Mouse (Mus musculus): Measurements from ENCODE around the gene Cd68. TPM values are rescaled to one million over a fixed set of nuclear protein-coding genes. Genes with fewer than 3 reads are reported as not detected.
"Not testable (repeated sequence)": the region's sequence is repeated elsewhere in the genome, so short reads cannot be mapped to it uniquely, and the experiment has no call there.

The Cd68 gene
- polyA plus RNA-seq, 1 experiment from 2014 or later, result 17.4 TPM

DNA sequence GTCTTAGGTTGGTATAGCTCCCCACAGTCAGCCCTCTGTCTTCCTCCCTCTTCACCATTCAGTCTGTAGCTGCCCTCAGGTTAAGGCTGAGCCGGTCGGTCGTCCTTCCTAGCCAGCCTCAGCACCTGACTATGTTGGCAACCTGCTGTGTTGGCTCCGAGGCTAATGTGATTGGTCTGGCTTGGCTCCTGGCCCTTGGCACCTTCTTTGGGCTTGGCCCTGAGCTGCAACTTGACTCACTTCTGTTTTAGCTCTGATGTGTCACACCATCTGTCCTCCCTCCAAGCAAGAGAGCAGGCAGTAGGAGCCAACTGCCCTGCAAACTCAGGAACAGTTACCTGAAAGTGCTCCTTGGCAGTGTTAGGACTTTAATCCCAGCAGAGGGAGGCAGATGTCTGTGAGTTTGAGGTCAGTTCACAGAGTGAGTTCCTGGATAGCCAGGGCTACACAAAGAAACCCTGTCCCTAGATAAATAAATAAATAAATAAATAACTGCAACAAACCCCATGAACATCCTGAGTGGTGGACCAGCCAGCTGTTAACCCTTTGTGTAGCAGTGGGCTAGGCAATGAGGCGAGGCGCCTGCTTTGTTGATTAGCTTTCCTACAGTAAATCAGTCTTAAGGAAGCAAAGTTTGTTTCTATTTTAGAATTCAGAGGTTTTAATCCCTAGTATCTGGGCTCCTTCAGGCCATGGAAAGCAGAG lies 41.0 kb upstream of the Cd68 start:
- H3K27ac ChIP-seq, result no peak overlapping the region
- H3K9ac ChIP-seq, result no peak overlapping the region
- no peak overlapping the region for H3K4me2 ChIP-seq
- no peaks in the 10 kb centered on the region for H3K9me3 ChIP-seq (replicated peaks)
- ATAC-seq (ENCODE audit: low read depth), result no peak
- H3K36me3 ChIP-seq, result no peaks in the 10 kb centered on the region
- 64% methylated on average over 6 of the region's 6 CpGs for WGBS (ENCODE audit: insufficient replicate concordance)
- H3K27me3 ChIP-seq, result no peaks in the 10 kb centered on the region
- no peak overlapping the region for H3K4me3 ChIP-seq (replicated peaks)
- no peak for DNase-seq
- peaks cover 42% of the 10 kb centered on the region for H3K4me1 ChIP-seq (replicated peaks)

DNA sequence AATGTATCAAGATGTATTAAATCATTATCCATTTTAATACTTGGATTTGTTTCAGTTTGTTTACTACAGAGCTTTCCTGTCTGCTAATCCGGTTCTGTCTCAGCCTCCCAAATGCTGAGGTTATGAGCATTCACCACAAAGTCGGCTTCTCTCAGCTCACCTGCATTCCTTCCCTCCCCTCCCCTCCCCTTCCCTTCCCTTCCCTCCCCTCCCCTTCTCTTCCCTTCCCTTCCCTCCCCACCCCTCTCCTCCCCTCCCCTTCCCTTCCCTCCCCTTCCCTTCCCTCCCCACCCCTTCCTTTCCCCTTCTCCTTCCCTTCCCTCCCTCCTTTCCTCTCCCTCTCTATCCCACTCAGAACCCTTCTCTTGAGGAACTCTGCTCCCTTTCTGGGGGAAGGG lies 38.7 kb upstream of the Cd68 start:
- no peaks in the 10 kb centered on the region for H3K36me3 ChIP-seq
- no peak for ATAC-seq (ENCODE audit: low read depth)
- WGBS (ENCODE audit: insufficient replicate concordance), result 40% methylated on average over 2 of the region's 2 CpGs

DNA sequence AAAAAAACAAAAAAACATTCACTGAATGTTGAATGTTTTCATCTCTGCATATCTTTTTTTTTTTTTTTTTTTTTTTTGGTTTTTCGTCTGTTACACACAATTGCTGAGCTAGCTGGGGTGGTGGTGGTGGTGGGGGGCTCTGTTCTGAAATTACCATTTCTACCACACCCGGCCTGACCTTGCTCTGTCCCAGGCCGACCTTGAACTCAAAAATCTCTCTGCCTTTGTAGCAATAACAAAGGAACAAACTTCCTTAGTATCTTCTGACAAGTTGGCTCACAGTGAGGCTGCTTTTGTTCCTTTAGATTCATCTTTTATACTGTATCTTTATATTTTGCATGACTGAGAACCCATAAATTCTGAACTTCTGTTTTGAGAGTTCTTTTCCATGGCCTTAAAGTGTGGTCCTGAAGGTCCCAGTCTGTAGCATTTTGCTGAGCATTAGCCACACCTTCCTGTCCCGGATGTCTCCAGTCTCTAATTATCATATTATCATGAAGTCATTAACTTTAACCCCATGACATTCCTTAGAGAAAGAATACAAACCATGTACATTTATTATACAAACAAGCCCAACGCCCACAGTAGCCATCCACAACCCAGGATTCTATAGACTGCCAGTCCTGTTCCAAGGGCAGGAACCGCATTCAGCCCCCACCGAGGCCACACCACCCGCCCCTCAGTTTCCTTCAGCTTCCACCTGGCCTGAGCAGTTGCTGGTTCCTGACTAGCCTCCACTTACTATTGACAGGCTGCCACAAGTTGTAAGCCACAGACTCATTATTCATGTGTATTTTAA lies 38.1 kb upstream of the Cd68 start:
- Histone ChIP-seq H3K36me3 (no peaks in the 10 kb centered on the region), H3K4me1 (replicated peaks) (peaks cover 35% of the 10 kb centered on the region), H3K4me2 (no peak overlapping the region), H3K27ac (no peak overlapping the region), H3K27me3 (no peaks in the 10 kb centered on the region), H3K9me3 (replicated peaks) (no peaks in the 10 kb centered on the region), H3K4me3 (replicated peaks) (no peak overlapping the region), H3K9ac (no peak overlapping the region)
- 54% methylated on average over 8 of the region's 8 CpGs for WGBS (ENCODE audit: insufficient replicate concordance)
- DNase-seq (no peak), ATAC-seq (ENCODE audit: low read depth) (no peak)

More for the DNA sequence above, 38.7 kb upstream of the Cd68 start:
- Histone ChIP-seq H3K27me3 (no peaks in the 10 kb centered on the region), H3K27ac (no peak overlapping the region), H3K9me3 (replicated peaks) (no peaks in the 10 kb centered on the region), H3K4me2 (no peak overlapping the region), H3K9ac (no peak overlapping the region), H3K4me3 (replicated peaks) (no peak overlapping the region), H3K4me1 (replicated peaks) (peaks cover 36% of the 10 kb centered on the region)
- no peak for DNase-seq

DNA sequence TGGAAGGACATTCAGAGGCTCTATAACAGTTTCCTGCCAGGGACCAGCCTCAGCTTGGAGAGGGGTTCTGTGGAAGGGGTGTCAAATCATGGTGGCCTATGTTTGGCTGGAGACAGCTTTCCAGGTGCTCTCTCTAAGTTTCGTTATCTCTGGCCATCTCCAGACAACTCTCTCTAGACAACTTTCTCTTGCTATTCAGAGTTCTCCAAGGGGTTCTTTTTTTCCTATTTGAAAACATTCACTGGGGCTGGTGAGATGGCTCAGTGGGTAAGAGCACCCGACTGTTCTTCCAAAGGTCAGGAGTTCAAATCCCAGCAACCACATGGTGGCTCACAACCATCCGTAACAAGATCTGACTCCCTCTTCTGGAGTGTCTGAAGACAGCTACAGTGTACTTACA lies 37.4 kb upstream of the Cd68 start:
- not testable (repeated sequence) for DNase-seq; H3K9ac ChIP-seq; H3K27me3 ChIP-seq; H3K4me2 ChIP-seq; H3K27ac ChIP-seq; ATAC-seq (ENCODE audit: low read depth); H3K36me3 ChIP-seq; H3K4me3 ChIP-seq (replicated peaks); H3K9me3 ChIP-seq (replicated peaks)
- peaks cover 32% of the 10 kb centered on the region for H3K4me1 ChIP-seq (replicated peaks)
- 76% methylated on average over 2 of the region's 3 CpGs for WGBS (ENCODE audit: insufficient replicate concordance)

DNA sequence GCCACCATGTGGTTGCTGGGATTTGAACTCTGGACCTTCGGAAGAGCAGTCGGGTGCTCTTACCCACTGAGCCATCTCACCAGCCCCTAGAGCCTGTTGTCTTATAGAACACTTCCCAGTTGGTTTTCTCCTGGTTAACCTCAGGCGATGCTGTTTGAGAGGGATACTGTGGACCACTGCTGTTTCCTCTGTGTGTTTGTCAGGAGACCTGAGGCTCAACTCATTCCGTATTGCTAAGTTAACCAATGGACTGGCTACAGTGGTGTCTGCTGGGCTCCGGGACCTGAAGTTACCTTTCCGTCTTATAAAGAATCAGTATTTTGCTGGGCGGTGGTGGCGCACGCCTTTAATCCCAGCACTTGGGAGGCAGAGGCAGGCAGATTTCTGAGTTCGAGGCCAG lies 36.9 kb upstream of the Cd68 start:
- H3K4me1 ChIP-seq (replicated peaks), result peaks cover 32% of the 10 kb centered on the region
- H3K9ac ChIP-seq; DNase-seq; H3K27me3 ChIP-seq; H3K9me3 ChIP-seq (replicated peaks); H3K27ac ChIP-seq; H3K4me2 ChIP-seq; H3K36me3 ChIP-seq; ATAC-seq (ENCODE audit: low read depth); H3K4me3 ChIP-seq (replicated peaks): not testable (repeated sequence)
- WGBS (ENCODE audit: insufficient replicate concordance), result 84% methylated on average over 10 of the region's 10 CpGs

DNA sequence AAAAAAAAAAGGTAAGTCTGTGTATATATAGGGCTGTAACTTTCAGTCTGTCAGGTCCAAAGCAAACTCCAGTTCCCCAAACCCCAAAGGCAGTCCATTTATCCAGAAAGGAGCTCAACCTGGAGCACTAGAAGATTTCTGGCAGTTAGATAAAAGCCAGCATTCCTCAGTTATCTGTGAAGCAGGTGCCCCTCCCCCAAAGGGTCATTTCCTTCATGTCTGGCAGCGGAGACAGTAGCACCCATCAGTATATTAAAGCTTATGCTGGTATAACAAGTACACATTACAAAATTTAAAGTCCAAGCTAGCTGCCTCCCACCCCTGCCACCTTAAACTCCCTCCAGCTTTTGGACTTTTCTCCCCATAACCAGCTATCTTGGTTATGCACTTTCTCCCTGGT lies 33.6 kb upstream of the Cd68 start:
- Histone ChIP-seq H3K4me2 (no peak overlapping the region), H3K27me3 (peaks cover 9% of the 10 kb centered on the region), H3K9ac (no peak overlapping the region), H3K4me3 (replicated peaks) (no peak overlapping the region), H3K4me1 (replicated peaks) (peaks cover 34% of the 10 kb centered on the region), H3K36me3 (no peaks in the 10 kb centered on the region), H3K27ac (peak overlapping the region; percentile 3; the same call in 1 of the 2 replicates), H3K9me3 (replicated peaks) (no peaks in the 10 kb centered on the region)
- DNase-seq (no peak), ATAC-seq (ENCODE audit: low read depth) (no peak)
- 21% methylated on average over 1 of the region's 1 CpGs for WGBS (ENCODE audit: insufficient replicate concordance)

DNA sequence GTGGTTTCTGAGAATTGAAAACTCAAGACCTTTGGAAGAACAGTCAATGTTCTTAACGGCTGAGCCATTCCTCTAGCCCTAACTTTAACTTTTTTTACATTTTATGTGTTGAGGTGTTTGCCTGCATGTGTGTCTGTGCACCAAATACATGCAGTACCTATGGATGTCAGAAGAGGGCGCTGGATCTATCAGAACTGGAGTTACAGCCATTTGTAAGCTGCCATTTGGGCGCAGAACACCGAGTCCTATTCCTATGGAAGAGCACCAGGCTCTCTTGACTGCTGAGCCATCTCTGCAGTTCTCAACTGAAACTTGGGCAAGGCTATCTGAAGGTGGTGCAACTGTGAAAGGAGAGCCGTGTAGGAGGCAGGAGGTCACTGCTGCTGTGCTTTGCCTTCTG lies 32.6 kb upstream of the Cd68 start:
- ATAC-seq (ENCODE audit: low read depth), result no peak
- Histone ChIP-seq H3K9me3 (replicated peaks) (no peaks in the 10 kb centered on the region), H3K27ac (no peak overlapping the region), H3K4me1 (replicated peaks) (peaks cover 30% of the 10 kb centered on the region), H3K4me2 (no peak overlapping the region), H3K36me3 (no peaks in the 10 kb centered on the region), H3K27me3 (peaks cover 9% of the 10 kb centered on the region), H3K9ac (no peak overlapping the region), H3K4me3 (replicated peaks) (no peak overlapping the region)
- DNase-seq, result no peak
- WGBS (ENCODE audit: insufficient replicate concordance), result 59% methylated on average over 5 of the region's 5 CpGs

DNA sequence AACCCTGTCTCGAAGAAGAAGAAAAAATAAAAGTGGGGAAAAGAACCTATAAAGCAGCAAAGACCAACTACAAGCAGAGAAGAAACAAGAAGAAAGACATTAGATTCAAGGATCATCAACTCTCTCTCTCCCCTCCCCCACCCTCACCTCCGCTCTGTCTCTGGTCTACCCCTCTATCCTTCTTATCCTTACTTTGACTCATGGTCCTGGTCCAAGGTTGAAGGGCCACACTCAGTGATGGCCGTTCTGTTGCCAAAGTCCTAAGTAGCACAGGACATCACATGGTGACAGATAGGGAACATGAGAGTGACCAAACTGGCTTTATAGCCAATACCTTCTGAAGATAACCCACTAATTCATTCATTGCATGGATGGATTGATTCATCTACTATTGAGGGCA lies 31.4 kb upstream of the Cd68 start:
- 70% methylated on average over 3 of the region's 3 CpGs for WGBS (ENCODE audit: insufficient replicate concordance)
- ATAC-seq (ENCODE audit: low read depth), result no peak
- peaks cover 42% of the 10 kb centered on the region for H3K4me1 ChIP-seq (replicated peaks)

DNA sequence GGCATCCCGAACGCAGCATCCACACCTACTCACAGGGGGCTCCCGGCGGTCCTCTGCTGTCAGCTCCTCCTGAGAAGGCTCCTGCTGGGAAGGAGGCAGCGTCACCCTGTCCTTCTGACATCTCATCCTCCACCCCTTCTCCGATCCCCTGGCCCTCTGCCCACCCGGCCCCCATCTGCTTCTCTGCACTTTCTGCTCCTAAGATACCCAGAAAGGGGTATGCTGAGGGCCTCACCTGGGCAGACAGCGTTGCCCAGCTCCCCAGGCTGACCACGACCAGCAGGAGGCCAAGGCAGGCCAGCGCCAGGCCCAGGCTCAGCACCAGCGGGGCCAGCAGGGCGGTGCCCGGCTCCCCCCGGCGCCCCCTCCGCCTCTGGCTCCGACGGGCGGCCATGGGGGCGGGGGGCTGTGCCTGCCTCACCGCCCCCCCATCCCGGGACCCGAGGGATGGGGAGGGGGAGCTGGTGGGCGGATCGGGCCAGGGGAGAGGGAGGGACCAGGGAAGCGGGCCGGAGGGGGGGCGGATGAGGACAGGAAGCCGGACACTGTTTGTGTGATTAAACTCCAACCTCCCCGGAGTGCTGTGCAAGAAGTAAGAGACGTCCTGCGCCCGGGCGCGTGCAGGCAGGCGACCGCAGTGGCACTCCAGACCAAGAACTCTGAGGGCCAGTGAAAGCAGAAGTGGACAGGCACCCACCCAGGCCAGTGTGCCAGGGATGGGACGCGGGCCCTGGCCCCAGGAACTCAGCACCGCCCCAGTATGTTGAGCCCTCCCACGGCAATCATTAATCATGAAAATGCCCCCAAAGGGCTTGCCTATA lies 29.6 kb upstream of the Cd68 start, which contains the start of the genes Tnfsf12 and Tnfsfm13:
Tnfsf12 (minus strand) TSS at position 489 of the 821 bp plus-strand sequence.
Tnfsfm13 (minus strand) TSS at position 738 of the 821 bp plus-strand sequence.
- Histone ChIP-seq H3K36me3 (no peaks in the 10 kb centered on the region), H3K9me3 (replicated peaks) (no peaks in the 10 kb centered on the region), H3K4me1 (replicated peaks) (peaks cover 44% of the 10 kb centered on the region), H3K4me3 (replicated peaks) (peak within 1 kb of the TSS; percentile 58), H3K4me2 (peak within 1 kb of the TSS; percentile 71), H3K27ac (peak within 1 kb of the TSS; percentile 59), H3K9ac (peak within 1 kb of the TSS; percentile 65), H3K27me3 (peaks cover 13% of the 10 kb centered on the region)
- DNase-seq (no peak), ATAC-seq (ENCODE audit: low read depth) (peak; percentile 59)
- 9% methylated on average over 41 of the region's 41 CpGs for WGBS (ENCODE audit: insufficient replicate concordance)

More for the DNA sequence above, 31.4 kb upstream of the Cd68 start:
- Histone ChIP-seq H3K36me3 (no peaks in the 10 kb centered on the region), H3K4me2 (no peak overlapping the region), H3K9me3 (replicated peaks) (no peaks in the 10 kb centered on the region), H3K27ac (no peak overlapping the region), H3K4me3 (replicated peaks) (no peak overlapping the region), H3K27me3 (peaks cover 13% of the 10 kb centered on the region), H3K9ac (no peak overlapping the region)
- DNase-seq, result no peak

DNA sequence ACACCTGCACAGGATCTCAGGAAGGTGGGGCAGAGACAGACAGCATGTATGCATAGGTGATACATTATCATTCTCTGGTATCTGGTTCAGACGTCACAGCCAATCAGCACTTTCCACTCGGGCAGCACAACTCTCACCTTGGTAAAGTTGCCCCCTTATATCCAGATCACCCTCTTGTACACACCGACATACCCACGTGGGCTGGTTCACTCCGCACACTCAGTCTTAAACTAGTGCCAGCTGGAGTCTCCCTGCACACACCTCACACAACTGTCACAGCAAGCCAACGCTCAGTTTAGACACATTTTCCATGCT lies 29.1 kb upstream of the Cd68 start:
- Histone ChIP-seq H3K36me3 (no peaks in the 10 kb centered on the region), H3K9me3 (replicated peaks) (no peaks in the 10 kb centered on the region), H3K9ac (peak overlapping the region; percentile 65), H3K4me2 (peak overlapping the region; percentile 71), H3K27ac (peak overlapping the region; percentile 59; the same call in 1 of the 2 replicates), H3K4me1 (replicated peaks) (peaks cover 44% of the 10 kb centered on the region), H3K4me3 (replicated peaks) (peak overlapping the region; percentile 58), H3K27me3 (peaks cover 13% of the 10 kb centered on the region)
- ATAC-seq (ENCODE audit: low read depth), result no peak
- 51% methylated on average over 6 of the region's 6 CpGs for WGBS (ENCODE audit: insufficient replicate concordance)
- DNase-seq, result no peak

DNA sequence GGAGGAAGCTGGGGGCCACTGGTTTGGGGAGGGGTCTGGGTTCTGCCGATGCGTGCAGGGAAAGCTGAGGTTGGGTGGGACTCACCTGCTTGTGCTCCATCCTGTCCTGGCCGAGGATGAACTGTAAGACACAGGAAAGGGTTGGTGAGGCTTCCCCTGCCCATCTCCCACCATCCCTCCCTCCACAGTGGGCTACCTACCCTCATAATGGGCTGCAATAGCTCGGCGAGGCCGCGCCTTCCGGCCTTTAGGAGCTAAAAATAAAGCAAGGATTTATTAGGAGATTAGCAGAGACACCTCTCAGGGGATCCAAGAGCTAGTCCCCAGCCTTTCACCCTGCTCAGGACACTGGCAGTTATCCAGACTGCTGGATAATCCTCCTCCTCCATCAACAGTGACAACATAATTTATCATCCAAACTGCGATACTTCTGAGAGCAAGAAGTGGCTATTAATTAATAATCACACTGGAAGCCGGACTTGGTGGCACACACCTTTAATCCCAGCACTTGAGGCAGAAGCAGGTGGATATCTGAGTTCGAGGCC lies 27.5 kb upstream of the Cd68 start:
- peaks cover 40% of the 10 kb centered on the region for H3K4me1 ChIP-seq (replicated peaks)
- 51% methylated on average over 11 of the region's 11 CpGs for WGBS (ENCODE audit: insufficient replicate concordance)
- peak overlapping the region; percentile 13; the same call in 1 of the 2 replicates for H3K27ac ChIP-seq
- peaks cover 13% of the 10 kb centered on the region for H3K27me3 ChIP-seq
- no peak for ATAC-seq (ENCODE audit: low read depth)
- H3K4me2 ChIP-seq, result no peak overlapping the region
- H3K9me3 ChIP-seq (replicated peaks), result no peaks in the 10 kb centered on the region
- no peak for DNase-seq
- no peaks in the 10 kb centered on the region for H3K36me3 ChIP-seq
- H3K9ac ChIP-seq, result no peak overlapping the region
- no peak overlapping the region for H3K4me3 ChIP-seq (replicated peaks)
